Mouse (Mus musculus) lung, adult 10 weeks (tissue): ENCODE data around the gene Rab3gap1. TPM values are rescaled to one million over a fixed set of nuclear protein-coding genes. Genes with fewer than 3 reads are reported as not detected.

ENCODE experiments used
- polyA plus RNA-seq: library from polyadenylated mRNA; stranded (reverse); fragments of 350-450 nt; fragmentation: Illumina TruSeq; extraction: RNeasy Lipid Tissue Mini Kit (QIAGEN cat#74804); gene quantifications from one replicate; pipeline ENCODE4 v1.2.3, GENCODE M21; 2014; ENCODE audit warnings: low read depth, low replicate concordance; ENCODE audit not compliant: insufficient read depth

Rab3gap1 gene
- polyA plus RNA-seq = 15.7 TPM

DNA sequence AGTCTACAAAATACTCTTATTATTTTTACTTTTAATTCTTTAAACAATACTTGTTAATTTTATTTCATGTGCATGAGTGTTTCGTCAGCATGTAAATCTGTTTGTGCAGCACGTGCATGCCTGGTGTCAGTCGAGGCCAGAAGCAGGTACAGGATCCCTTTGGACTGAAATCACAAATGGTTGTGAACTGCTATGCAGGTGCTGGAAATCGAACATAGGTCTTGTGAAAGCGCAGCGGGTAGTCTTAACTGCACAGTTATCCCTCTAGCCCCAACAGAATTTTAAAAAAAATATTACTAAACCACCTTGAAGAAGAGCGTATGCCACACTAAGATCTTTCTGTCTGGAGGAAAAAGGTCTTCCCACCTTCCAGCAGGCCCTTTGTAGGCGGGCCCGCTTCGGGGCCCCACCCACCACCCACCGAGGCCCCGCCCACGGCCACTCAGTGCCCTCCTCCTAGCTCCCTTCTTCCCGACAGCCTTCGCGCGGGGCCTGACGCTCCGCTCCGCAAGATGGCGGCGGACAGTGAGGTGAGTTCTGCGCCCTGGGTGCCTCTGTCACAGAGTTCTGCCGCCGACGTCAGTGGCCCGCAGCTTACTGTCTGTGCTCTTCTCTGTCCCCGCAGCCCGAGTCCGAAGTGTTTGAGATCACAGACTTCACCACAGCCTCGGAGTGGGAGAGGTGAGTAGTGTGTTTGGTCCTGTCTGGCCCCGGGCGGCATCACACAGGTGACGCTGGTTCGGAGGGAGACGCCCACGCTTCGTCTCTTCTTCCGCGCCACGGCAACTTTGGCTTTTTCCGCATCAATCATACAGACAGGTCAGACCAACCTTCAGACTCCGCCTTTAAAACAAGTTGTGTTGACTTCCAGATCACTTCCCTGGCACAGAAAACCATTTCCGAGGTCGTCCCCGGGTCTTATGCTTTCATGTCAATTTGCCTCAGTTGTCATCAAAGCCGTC is at the start of gene Rab3gap1:
Gene Rab3gap1 (plus strand): TSS at position 474 of the 962 bp plus-strand sequence.

DNA sequence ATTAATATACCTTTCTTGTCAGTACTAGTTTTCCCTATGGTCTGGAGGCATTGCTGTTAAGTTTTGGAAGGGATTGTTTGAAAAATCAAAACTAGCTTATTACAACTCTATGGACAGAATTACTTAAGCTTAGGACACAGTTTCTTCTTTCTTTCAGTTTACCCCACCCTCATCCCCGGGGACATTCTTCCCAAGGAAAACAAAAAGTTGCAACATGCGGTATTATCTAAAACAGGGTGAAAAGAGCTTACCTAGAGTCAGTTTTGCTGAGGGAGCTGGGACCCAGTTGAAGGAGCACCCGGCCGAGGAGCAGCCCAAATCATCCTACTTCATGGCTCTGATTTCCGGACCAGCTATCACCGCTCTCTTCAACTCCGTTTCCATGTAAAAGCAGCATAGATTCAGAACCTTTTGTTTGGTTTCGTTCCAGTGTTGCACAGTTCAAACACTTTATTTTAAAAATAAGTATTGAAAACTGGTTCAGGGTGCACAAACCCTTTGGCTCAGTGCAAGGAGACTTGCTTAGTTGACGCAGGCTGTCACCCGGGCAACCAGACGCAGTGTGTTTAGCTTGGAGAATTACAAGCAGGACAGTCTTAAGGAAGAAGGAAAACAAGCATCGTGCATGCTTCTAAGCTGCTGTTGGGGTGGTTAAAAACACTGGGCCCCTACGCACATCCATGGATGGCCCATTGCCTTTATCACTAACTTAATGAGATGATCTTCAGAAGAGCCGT is 13.9 kb upstream of the Rab3gap1 start, which contains the start of gene Map3k19:
Gene Map3k19 (minus strand): TSS at position 546 of the 737 bp plus-strand sequence.

Other genes with a start within 250 kb of the Rab3gap1 start
- 11.3 TPM for gene Tmem163, start 189.2 kb upstream of the Rab3gap1 start, polyA plus RNA-seq
- 0.11 TPM for gene Acmsd, start 139.4 kb upstream of the Rab3gap1 start, polyA plus RNA-seq
- 9.6 TPM for gene Ccnt2, start 94.6 kb upstream of the Rab3gap1 start, polyA plus RNA-seq
- gene Map3k19, start 13.7 kb upstream of the Rab3gap1 start, polyA plus RNA-seq = 1.4 TPM
- gene Zranb3, start 234.3 kb downstream of the Rab3gap1 start, polyA plus RNA-seq = 0.86 TPM
- 14.6 TPM for gene R3hdm1, start 234.5 kb downstream of the Rab3gap1 start, polyA plus RNA-seq